Mouse (Mus musculus) limb, embryonic 10.5 days (tissue): ENCODE results near the gene 9430097D07Rik. TPM values are rescaled to one million over a fixed set of nuclear protein-coding genes. Genes with fewer than 3 reads are reported as not detected.

Experiments used
- DNase-seq: peaks from one replicate; pipeline ENCODE4 v3.0.0-alpha.2; 2017; ENCODE audit warnings: low spot score
- H3K27ac ChIP-seq: fragments of 300-500 bp; sonication (generic); 2 replicates; pipeline ENCODE4 v1.5.1; 2016; ENCODE audit warnings: mild to moderate bottlenecking
- H3K27me3 ChIP-seq: fragments of 300-500 bp; sonication (generic); 2 replicates; pipeline ENCODE4 v1.6.1; 2016; ENCODE audit warnings: low read depth, mild to moderate bottlenecking; ENCODE audit not compliant: poor library complexity, severe bottlenecking
- H3K36me3 ChIP-seq: fragments of 300-500 bp; sonication (generic); 2 replicates; pipeline ENCODE4 v1.6.1; 2016; ENCODE audit warnings: mild to moderate bottlenecking, moderate library complexity
- H3K4me1 ChIP-seq: fragments of 300-500 bp; sonication (generic); 2 replicates; pipeline ENCODE4 v1.6.1; 2016
- H3K4me3 ChIP-seq: fragments of 300-500 bp; sonication (generic); 2 replicates; pipeline ENCODE4 v1.5.1; 2016; ENCODE audit warnings: mild to moderate bottlenecking, moderate library complexity
- H3K9me3 ChIP-seq: fragments of 300-500 bp; sonication (generic); replicated peaks from 2 replicates; pipeline ENCODE4 v1.6.1; 2016; ENCODE audit warnings: mild to moderate bottlenecking
- WGBS: fragments of 180-500 bp; shearing (Covaris S2); methylation state at CpG from one replicate; pipeline ENCODE4 v1.1.7; 2016; 5-methylcytosine and 5-hydroxymethylcytosine counted together
- polyA plus RNA-seq: library from polyadenylated mRNA; unstranded; fragments of >200 nt; fragmentation: Nextera tagmentation; extraction: Ambion mirVana; gene quantifications from 2 replicates; pipeline ENCODE4 v1.2.1, GENCODE M21; 2016

9430097D07Rik gene
- polyA plus RNA-seq, 1 experiment from 2014 or later, result 0.24 TPM

DNA sequence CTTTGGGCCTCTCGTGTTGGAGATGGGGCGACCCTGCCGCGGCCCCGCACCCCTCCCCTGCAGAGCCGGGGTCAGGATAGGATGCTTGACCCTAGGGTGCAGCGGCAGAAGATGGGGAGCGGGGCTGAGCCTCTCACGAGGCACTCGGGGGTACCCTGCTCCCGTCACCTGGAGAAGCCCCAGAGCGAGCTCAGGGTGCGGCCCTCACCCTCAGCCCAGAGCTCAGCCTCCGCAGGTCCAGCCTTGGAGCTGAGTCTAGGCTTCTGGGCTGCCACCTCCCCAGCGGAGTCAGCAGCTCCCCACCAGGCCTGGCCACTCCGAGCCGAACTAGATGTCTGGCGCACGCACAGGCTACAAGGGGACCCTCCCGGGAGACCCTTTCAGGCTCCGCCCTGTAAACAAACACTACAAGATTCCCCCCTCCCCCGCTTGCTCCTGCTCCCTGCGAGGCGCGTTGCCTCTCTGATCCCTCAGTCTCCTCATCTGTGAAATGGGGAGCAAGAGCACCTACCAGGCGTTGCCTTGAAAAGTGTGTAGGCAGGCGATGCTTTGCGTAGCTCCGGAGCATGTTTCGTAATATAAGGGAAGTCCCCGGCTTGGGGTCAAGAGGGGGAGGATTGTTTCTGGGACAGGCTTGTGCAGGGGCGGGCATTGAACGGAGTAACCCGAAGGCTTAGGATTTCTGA lies 31.9 kb upstream of the 9430097D07Rik start:
- H3K4me1 ChIP-seq, result peaks cover 50% of the 10 kb centered on the region
- peak overlapping the region; percentile 85 for H3K4me3 ChIP-seq
- peak overlapping the region; percentile 95 for H3K27ac ChIP-seq
- no peaks in the 10 kb centered on the region for H3K9me3 ChIP-seq
- H3K27me3 ChIP-seq, result no peaks in the 10 kb centered on the region
- H3K36me3 ChIP-seq, result peaks cover 5% of the 10 kb centered on the region
- DNase-seq, result peak; percentile 77
- 6% methylated on average over 34 of the region's 34 CpGs for WGBS

DNA sequence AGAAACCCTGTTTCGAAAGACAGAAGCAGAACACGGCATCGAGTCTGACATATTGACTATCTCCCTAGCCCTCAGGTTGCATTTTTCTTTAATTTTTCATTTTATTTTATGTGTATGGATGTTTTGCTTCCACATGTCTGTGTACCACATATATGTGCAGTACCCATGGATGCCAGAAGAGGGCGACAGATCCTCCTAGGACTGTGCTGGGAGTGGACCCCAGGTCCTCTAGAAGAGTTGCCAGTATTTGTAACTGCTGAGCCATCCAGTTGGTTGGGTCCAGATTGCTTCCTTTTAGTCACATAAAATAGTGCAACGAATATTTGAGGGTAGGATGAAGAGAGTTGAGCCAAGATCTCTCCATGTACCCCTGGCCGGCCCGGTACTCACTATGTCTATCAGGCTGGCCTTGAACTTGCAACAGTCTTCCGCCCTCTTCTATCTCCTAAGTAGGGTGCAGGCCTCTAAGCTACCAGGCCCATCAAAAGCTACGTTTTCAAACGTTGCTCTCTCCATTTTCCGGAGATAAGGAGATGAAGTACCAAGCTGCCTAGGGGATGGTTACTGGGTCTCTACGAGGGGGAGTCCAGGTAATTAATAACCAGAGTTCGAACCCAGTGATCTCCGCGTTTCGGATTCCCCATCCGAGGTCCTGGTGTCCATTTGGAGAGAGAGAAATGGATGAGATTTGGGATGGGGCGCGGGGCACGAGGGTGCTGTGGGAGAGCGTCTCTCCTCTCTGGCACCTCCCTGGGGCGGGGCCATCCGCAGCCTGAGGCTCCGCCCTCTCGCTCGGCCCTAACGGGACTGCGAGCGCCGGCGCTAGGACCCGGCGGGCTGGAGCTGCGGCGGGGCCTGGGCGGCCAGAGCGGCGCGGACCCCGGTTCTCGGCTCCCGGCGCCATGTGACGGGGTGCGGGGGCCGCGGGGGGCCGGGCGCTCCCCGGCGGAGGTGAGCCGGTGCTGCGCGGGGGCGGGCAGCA lies 31.0 kb upstream of the 9430097D07Rik start:
- DNase-seq, result peak; percentile 89
- 16% methylated on average over 40 of the region's 55 CpGs for WGBS
- H3K27me3 ChIP-seq, result no peaks in the 10 kb centered on the region
- H3K4me1 ChIP-seq, result peaks cover 57% of the 10 kb centered on the region
- no peaks in the 10 kb centered on the region for H3K36me3 ChIP-seq
- H3K4me3 ChIP-seq, result peak overlapping the region; percentile 85
- peak overlapping the region; percentile 95 for H3K27ac ChIP-seq
- H3K9me3 ChIP-seq, result no peaks in the 10 kb centered on the region

DNA sequence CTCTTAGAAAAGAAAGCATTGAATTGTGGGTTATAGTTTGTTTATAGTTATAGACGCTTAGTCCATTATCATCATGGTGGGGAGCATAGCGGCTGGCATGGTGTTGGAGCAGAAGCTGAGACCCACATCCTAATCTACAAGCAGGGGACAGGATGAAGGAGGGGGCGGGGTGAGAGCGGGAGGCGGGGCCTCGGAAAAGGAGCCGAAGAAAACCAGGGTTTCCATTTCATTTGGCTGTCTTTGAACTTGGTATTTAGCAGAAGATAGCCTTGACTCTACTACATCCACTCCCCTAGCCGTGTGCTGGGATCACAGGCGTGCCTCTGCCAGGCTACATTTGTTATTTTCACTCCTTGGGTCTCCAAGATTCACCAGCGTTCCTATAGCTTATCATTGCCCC lies 29.1 kb upstream of the 9430097D07Rik start:
- Histone ChIP-seq H3K4me3 (no peak overlapping the region), H3K27me3 (no peaks in the 10 kb centered on the region), H3K36me3 (no peaks in the 10 kb centered on the region), H3K9me3 (no peaks in the 10 kb centered on the region), H3K27ac (no peak overlapping the region), H3K4me1 (peaks cover 48% of the 10 kb centered on the region)
- 51% methylated on average over 10 of the region's 10 CpGs for WGBS
- no peak for DNase-seq

GRCm38 (mm10) chr2:32602600-32603054 lies 27.1 kb upstream of the 9430097D07Rik start:
- under 1% methylated on average over 11 of the region's 11 CpGs for WGBS
- H3K36me3 ChIP-seq, result peaks cover 6% of the 10 kb centered on the region; the same call in 1 of the 2 replicates
- no peaks in the 10 kb centered on the region for H3K9me3 ChIP-seq
- H3K27ac ChIP-seq, result peak overlapping the region; percentile 87
- H3K4me3 ChIP-seq, result peak overlapping the region; percentile 53
- H3K4me1 ChIP-seq, result peaks cover 30% of the 10 kb centered on the region
- peak; percentile 97 for DNase-seq
- no peaks in the 10 kb centered on the region for H3K27me3 ChIP-seq

DNA sequence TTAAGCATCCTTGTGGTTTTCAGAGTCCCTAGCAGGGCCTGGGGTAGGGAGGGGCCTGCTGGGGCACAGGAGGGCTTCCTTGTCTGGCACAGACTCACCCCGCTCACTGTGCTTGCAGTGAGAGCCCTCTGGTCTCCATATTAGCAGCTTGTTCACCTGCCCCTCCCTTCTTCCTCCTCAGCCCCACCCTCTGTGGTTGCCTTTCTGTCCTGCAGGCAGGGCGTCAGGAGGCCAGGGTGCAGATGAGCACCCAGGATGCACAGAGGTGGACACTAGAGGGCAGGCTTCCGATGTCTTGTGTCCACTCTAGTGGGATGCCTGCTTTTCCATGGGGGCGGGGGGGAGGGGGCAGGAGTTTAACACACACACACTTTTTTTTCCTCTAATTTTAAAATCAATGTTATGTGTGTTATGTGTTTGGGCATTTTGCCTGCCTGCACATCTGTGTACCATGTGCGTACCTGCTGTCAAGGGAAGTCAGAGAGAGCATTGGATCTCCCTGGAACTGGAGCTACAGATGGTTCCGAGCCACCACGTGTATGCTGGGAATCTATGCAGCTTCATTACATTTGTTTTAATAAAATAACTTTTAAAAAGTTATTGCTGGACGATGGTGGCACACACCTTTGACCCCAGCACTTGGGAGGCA lies 26.1 kb upstream of the 9430097D07Rik start:
- WGBS, result 46% methylated on average over 8 of the region's 8 CpGs
- peaks cover 17% of the 10 kb centered on the region for H3K36me3 ChIP-seq
- peaks cover 19% of the 10 kb centered on the region for H3K4me1 ChIP-seq
- DNase-seq, result peak; percentile 52
- H3K27ac ChIP-seq, result peak overlapping the region; percentile 87
- H3K9me3 ChIP-seq, result no peaks in the 10 kb centered on the region
- H3K4me3 ChIP-seq, result no peak overlapping the region
- no peaks in the 10 kb centered on the region for H3K27me3 ChIP-seq

DNA sequence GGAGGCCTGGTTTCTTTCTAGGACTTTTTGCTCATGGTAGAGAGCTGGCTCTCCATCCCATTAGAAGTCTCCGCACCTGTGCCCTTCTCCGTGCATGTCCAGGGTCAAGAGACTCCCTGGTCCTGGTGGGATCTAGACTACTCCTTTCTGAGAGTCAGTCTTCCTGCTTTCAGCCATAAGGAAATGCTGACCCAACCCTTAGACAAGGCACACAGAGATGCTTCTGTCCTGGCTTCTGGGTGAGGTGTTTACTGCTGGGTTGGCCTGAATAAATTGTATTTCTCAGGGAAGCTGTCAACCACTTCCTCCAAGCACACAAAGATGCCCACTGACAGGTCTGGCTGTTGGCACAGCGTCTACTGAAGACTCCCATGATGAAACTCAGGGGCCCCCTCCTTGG lies 23.9 kb upstream of the 9430097D07Rik start, which contains the start of gene St6galnac6:
Gene St6galnac6 (plus strand): TSS at position 301 of the 400 bp plus-strand sequence.
- no peak for DNase-seq
- Histone ChIP-seq H3K27me3 (no peaks in the 10 kb centered on the region), H3K36me3 (peaks cover 35% of the 10 kb centered on the region), H3K4me1 (peaks cover 17% of the 10 kb centered on the region), H3K27ac (peak within 1 kb of the TSS; percentile 14; the same call in 1 of the 2 replicates), H3K4me3 (no peak within 1 kb of the TSS), H3K9me3 (no peaks in the 10 kb centered on the region)
- 95% methylated on average over 3 of the region's 3 CpGs for WGBS

DNA sequence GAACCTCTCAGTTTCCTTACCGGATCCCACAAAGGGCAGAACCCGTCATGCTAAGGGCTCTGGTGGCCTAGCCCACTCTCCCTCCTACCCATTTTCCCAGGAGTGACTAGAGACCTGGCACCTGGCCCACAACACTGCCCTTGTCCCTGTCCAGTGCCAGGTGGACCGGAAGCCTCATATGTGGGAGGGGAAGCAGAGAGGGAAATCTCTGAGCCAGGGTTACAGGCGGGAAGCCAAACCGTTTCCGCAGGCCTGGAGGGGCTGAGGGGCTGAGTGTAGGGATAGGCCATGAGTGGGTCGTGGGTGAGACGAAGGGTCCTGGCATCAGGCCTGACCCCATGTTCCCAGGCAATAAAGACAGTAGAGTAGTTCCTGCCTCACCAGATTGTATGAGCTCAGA lies 23.0 kb upstream of the 9430097D07Rik start:
- Histone ChIP-seq H3K9me3 (no peaks in the 10 kb centered on the region), H3K4me3 (no peak overlapping the region), H3K27ac (0 out of 2 replicates have a peak overlapping the region, but pooled peaks have one; percentile 14), H3K4me1 (peaks cover 17% of the 10 kb centered on the region), H3K36me3 (peaks cover 42% of the 10 kb centered on the region), H3K27me3 (no peaks in the 10 kb centered on the region)
- no peak for DNase-seq
- 96% methylated on average over 8 of the region's 8 CpGs for WGBS

GRCm38 (mm10) chr2:32597699-32598098 lies 22.2 kb upstream of the 9430097D07Rik start:
- Histone ChIP-seq H3K27ac (0 out of 2 replicates have a peak overlapping the region, but pooled peaks have one; percentile 6), H3K36me3 (peaks cover 42% of the 10 kb centered on the region)
- DNase-seq, result no peak

DNA sequence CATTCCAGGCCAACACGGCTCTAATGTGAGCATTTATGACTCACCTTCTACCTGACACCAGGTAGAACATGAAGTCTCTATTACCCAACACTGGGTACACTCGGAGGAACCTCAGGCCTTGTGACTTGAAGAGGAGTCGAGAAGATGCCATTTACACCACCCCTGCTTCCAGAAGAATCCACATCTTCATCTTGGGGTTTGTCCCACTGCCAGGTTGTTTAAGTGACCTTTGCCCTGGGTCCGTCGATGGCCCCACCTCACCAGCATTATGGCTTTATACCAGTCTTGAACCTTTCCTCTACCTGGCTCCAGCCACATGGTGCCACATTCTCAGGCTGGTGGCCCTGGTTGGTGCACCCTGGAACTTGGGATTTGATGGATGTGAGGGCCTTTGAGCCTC lies 21.8 kb upstream of the 9430097D07Rik start:
- peaks cover 13% of the 10 kb centered on the region for H3K4me1 ChIP-seq
- H3K36me3 ChIP-seq, result peaks cover 42% of the 10 kb centered on the region
- WGBS, result 91% methylated on average over 5 of the region's 5 CpGs
- no peaks in the 10 kb centered on the region for H3K9me3 ChIP-seq
- no peak overlapping the region for H3K4me3 ChIP-seq
- DNase-seq, result no peak
- 0 out of 2 replicates have a peak overlapping the region, but pooled peaks have one; percentile 46 for H3K27ac ChIP-seq
- H3K27me3 ChIP-seq, result no peaks in the 10 kb centered on the region

More at GRCm38 (mm10) chr2:32597699-32598098, 22.2 kb upstream of the 9430097D07Rik start:
- no peaks in the 10 kb centered on the region for H3K27me3 ChIP-seq
- no peak overlapping the region for H3K4me3 ChIP-seq
- H3K4me1 ChIP-seq, result peaks cover 17% of the 10 kb centered on the region
- no peaks in the 10 kb centered on the region for H3K9me3 ChIP-seq
- WGBS, result 84% methylated on average over 5 of the region's 5 CpGs

DNA sequence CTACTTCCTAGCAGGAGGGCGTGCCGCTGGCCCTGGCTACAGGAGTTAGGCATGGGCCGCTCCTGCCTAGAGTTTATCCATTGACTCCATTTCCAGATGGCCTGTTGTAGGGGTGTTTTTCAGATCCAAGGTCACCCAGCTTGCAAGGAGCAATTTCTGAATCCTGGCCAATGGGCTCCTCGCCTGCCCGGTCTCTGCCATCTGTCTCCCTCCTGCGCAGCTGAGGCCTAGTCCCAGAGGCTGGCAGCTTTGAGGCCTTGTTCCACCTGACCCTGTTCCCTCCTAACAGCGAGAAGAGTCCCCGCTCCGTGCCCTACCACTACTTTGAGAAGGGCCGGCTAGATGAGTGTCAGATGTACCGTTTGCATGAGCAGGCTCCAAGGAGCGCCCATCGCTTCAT lies 21.2 kb upstream of the 9430097D07Rik start:
- Histone ChIP-seq H3K4me1 (peaks cover 7% of the 10 kb centered on the region), H3K36me3 (peaks cover 42% of the 10 kb centered on the region), H3K9me3 (no peaks in the 10 kb centered on the region), H3K27me3 (no peaks in the 10 kb centered on the region), H3K4me3 (no peak overlapping the region), H3K27ac (peak overlapping the region; percentile 46; the same call in 1 of the 2 replicates)
- no peak for DNase-seq
- WGBS, result 93% methylated on average over 13 of the region's 13 CpGs

DNA sequence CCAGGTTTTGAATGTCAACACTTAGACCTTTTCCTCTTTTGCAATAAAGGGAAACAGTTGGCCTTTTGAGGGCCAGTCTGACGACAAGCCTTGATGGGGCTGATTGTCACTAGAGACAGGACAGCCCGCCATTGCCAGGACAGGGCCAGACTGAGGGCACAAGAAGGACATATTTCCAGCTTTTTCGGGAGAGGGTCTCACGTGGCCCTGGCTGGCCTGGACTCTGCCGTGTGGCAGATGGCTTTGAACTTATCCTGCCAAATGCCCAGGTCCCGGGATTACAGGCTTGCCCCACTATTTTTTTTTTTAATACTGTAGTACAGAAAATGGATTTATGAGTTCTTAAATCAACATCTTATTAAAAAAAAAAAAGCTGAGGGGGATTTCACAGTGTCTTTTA lies 15.8 kb upstream of the 9430097D07Rik start:
- Histone ChIP-seq H3K27ac (no peak overlapping the region), H3K36me3 (peaks cover 39% of the 10 kb centered on the region), H3K9me3 (no peaks in the 10 kb centered on the region), H3K4me3 (no peak overlapping the region), H3K4me1 (peaks cover 24% of the 10 kb centered on the region), H3K27me3 (no peaks in the 10 kb centered on the region)
- no peak for DNase-seq
- WGBS, result 77% methylated on average over 6 of the region's 6 CpGs

- Histone ChIP-seq H3K27me3 (no peaks in the 10 kb centered on the region), H3K9me3 (no peaks in the 10 kb centered on the region), H3K27ac (peak overlapping the region; percentile 28; the same call in 1 of the 2 replicates), H3K4me1 (peaks cover 24% of the 10 kb centered on the region), H3K4me3 (no peak overlapping the region), H3K36me3 (peaks cover 29% of the 10 kb centered on the region)
- WGBS, result 88% methylated on average over 10 of the region's 10 CpGs
- no peak for DNase-seq
Measured at GRCm38 (mm10) chr2:32590224-32590623, 14.7 kb upstream of the 9430097D07Rik start.
